Mouse (Mus musculus) kidney, postnatal 25 days (tissue): ENCODE data around the gene Gm5538.

Experiments used
- DNase-seq, 2 experiments: peaks; one replicate each; pipeline ENCODE4 v3.0.0; 2021; ENCODE audit warnings: mixed read lengths in 2 of 2

The Gm5538 gene

GRCm38 (mm10) chr3:59729490-59729889, at the start of gene Gm5538:
Gene Gm5538 (plus strand): TSS chr3:59729790.
- no peak for DNase-seq

- no peak for DNase-seq
Measured at GRCm38 (mm10) chr3:59697391-59697790, 32.2 kb upstream of the Gm5538 start.

- no peak for DNase-seq
Measured at GRCm38 (mm10) chr3:59702614-59703110, 26.9 kb upstream of the Gm5538 start.

- DNase-seq, result no peak
Measured at GRCm38 (mm10) chr3:59739866-59740265, 10.3 kb downstream of the Gm5538 start.

- DNase-seq, result no peak
Measured at GRCm38 (mm10) chr3:59744181-59744580, 14.6 kb downstream of the Gm5538 start.
